Mouse (Mus musculus) neutrophil, adult 59 days (primary cell): ENCODE data around the gene Chpf2. TPM values are rescaled to one million over a fixed set of nuclear protein-coding genes. Genes with fewer than 3 reads are reported as not detected.

Experiments used
- total RNA-seq, 2 experiments: library from RNA; stranded (reverse); gene quantifications; 1 replicate in 1 of 2; 2 replicates in 1 of 2; pipeline ENCODE4 v1.2.4; 2023

Gene Chpf2
- 10 to 100 TPM; 19.1 to 23.7 TPM for total RNA-seq

DNA sequence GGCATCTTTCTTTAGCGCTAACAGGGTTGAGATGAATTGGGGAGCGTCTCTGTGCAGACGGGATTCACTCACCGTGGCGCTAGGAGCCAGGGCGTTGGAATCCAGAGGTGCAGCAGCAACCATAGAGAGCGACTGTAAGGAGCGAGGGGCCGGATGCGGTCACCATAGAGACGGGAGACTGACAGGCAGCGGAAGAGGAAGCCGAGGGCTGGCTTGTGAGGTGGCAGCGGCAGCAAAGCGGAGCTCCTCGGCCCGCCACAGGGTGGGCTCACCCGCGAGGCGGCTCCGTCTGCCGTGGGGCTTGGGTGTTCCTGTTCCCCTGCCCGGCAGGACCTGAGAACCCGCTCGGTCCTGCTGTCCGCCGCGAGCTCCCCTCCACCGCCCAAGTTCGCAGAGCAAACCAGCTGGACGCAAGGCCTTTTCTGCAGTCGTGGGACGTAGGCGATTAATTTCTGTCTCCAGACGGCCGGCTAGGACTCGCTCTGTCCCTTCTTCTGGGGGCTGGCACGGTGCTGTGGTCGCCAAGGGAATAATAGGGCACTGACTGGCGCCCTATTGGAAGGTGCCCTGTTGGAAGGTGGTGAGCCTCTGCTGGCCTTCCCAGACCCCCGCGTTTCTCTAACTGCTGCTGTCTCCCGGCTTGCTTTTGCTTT is at the start of gene Chpf2:
Gene Chpf2 (plus strand): TSS at position 195 of the 653 bp plus-strand sequence.

DNA sequence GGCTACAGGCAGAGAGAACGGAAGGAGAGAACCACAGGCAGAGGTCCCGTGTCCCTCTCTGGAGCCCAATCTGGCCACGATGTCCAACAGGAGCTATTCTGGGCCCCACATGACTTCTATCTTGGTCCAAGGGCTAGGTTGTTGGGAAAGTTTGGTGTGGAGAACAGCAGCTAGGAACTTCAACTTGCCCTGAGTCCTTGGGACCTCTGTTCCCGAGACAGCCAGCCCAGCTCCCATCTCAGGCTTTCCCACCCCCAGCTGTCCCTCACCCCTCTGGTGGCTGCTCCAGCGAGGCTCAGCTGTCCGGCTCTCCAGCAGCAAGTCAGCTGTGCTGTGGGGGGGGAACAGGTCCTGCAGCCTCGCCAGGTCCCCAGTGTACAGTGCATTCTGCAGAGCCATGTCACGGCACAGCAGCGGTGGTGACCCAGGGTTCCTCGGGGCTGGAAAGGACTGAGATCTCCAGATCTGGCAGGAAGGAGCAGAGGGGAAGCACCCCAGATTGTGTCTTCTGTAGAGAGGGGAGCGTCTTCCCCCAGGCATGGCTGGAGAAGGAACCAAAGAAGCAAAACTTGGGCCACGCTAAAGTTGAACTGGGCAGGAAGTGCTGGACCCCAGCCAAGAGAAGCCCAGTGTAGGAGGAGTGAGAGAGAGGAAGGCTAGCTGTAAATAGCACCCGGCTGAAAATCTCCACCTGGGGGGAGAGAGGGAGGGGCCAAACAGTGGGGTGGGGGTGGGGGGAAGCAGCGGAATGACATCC is 46.0 kb upstream of the Chpf2 start, which contains the start of gene Asb10:
Gene Asb10 (minus strand): TSS at position 592 of the 757 bp plus-strand sequence.

DNA sequence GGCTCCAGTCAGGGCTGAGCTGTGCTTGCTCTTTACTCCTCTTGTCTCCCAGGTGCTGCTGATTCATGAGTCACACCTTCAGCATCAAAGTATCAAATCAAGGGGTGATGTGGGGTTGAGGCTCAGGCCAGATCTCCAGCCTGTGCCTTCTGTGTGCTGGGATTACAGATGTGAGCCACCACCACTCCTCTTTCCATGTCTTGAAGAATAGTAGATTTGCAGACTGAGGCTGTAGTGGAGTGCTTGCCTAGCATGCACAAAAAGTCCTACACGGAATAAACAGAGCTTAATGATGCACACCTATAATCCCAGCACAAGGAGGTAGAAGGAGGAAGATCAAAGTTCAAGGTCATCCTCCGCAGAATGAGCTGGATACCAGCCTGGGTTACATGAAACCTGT is 29.8 kb upstream of the Chpf2 start, which contains the start of gene 4931409K22Rik:
Gene 4931409K22Rik (minus strand): TSS at position 101 of the 400 bp plus-strand sequence.

DNA sequence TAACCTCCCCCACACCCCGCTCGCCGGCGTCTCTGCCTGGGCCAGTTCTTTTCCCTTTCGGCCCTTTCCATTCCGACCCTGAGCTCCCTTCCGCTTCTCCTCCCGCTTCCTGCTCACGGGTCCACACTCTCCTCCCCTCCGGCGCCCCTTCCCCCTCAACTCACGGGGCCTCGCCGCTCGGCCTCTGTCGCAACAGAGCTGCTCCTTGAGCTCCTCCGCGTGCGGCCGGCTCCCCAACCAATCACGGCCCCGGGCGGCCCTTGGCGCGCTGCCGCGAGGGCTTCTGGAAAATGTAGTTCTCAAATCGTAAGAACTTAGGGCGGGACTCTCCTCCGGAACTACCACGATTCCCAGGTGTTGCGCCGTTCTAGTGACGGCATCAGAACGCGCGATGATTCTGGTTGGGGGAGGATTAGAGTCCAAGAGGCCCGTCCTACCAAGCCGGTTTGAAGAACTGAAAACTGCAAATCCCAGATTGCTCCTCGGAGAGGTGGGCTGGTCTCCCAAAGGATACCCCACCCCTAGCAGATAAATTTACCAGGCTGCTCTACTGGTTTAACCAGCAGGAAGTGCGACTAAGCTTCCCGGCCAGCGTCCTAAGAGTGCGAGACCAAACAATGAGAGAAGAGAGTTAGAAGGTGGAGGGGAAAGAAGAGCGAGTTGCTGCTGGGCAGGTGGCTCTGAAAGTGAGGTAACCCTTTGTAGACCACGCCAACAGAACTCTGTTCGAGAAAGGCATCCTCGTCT is 9.2 kb upstream of the Chpf2 start, which contains the start of gene Abcf2:
Gene Abcf2 (minus strand): TSS at position 285 of the 747 bp plus-strand sequence.

DNA sequence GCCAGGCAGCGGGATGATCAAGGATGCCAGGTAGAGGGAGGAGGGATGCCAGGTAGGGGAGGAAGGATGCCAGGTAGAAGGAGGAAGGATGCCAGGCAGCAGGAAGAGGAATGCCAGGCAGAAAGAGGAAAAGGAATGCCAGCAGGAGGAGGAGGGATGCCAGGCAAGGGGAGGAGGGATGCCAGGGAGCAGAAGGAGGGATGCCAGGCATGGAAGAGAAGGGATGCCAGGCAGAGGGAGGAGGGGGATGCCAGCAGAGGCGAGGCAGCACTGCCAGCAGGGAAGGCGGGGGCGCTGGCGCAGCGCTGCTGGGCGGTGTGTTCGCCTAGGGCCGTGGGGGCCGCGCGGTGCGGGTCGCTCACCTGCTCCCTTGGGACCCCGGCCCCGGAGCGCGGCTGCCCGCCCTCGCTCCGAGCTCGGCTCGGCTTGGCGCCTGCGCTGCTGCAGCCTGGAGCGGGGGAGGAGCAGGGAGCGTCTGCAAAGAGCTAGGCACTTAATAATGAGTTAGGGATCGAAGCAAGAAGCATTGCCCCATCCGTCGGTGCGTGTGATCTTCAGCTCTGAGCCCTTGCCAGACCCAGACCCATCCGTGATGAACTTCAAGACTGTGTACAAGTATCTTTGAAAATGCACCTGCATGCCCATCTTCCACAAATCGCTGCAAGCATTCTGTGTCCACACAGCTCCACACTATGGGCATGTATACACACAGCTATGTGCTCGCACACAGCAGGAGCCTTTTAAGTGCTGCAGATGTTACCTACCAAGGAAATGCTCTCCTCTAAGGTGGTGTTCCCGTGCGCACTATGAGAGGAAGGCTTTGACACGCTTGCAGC is 37.7 kb downstream of the Chpf2 start, which contains the start of gene Smarcd3:
Gene Smarcd3 (minus strand): TSS at position 426 of the 836 bp plus-strand sequence.

Other genes starting within 250 kb of the Chpf2 start
- not detected for gene Kcnh2, start 235.1 kb upstream of the Chpf2 start, total RNA-seq
- gene Nos3, start 221.9 kb upstream of the Chpf2 start, total RNA-seq, result under 1 TPM in 1 of 2 experiments, not detected in 1; 0.13 TPM
- 1 to 10 TPM in 1 of 2 experiments, under 1 TPM in 1; 0.31 to 1.1 TPM for gene Atg9b, start 194.6 kb upstream of the Chpf2 start, total RNA-seq
- 10 to 100 TPM; 11.7 to 13.8 TPM for gene Abcb8, start 193.1 kb upstream of the Chpf2 start, total RNA-seq
- not detected for gene Asic3, start 173.3 kb upstream of the Chpf2 start, total RNA-seq
- gene Cdk5, start 163.2 kb upstream of the Chpf2 start, total RNA-seq, result 10 to 100 TPM; 28.2 to 28.5 TPM
- 10 to 100 TPM; 57.8 to 62.5 TPM for gene Slc4a2, start 162.9 kb upstream of the Chpf2 start, total RNA-seq
- gene Fastk, start 141.5 kb upstream of the Chpf2 start, total RNA-seq, result 10 to 100 TPM; 26.5 to 30.3 TPM
- gene Tmub1, start 138.9 kb upstream of the Chpf2 start, total RNA-seq, result 10 to 100 TPM; 14.0 to 14.5 TPM
- 10 to 100 TPM; 26.9 to 28.4 TPM for gene Agap3, start 134.6 kb upstream of the Chpf2 start, total RNA-seq
- gene Gbx1, start 59.5 kb upstream of the Chpf2 start, total RNA-seq, result not detected
- not detected for gene Asb10, start 45.8 kb upstream of the Chpf2 start, total RNA-seq
- not detected for gene 4931409K22Rik, start 29.9 kb upstream of the Chpf2 start, total RNA-seq
- gene Abcf2, start 9.3 kb upstream of the Chpf2 start, total RNA-seq, result 10 to 100 TPM; 25.6 to 25.9 TPM
- under 1 TPM in 1 of 2 experiments, not detected in 1; 0.31 TPM for gene Smarcd3, start 37.7 kb downstream of the Chpf2 start, total RNA-seq
- 10 to 100 TPM; 46.1 to 46.9 TPM for gene Nub1, start 98.8 kb downstream of the Chpf2 start, total RNA-seq
- not detected for gene Wdr86, start 144.0 kb downstream of the Chpf2 start, total RNA-seq
- gene Crygn, start 171.3 kb downstream of the Chpf2 start, total RNA-seq, result not detected